Mouse (Mus musculus): ENCODE measurements at regions not wholly inside any gene's neighbourhood (a gene's known extent, or its start where the extent isn't known, plus 50 kb on each side); places are given as distances from the start of the nearest gene placed in this dataset.

GRCm38 (mm10) chr2:172642616-172643015 lies 93.2 kb downstream of the Tfap2c start:
- 68% methylated on average over 11 of the region's 11 CpGs for WGBS
- Histone ChIP-seq H3K36me3 (ENCODE audit: control insufficient read depth, insufficient read depth, low read length) (no peaks in the 10 kb centered on the region; the same call in 1 of the 2 replicates), H3K27me3 (ENCODE audit: control insufficient read depth, insufficient read depth, low read length) (no peaks in the 10 kb centered on the region), H3K9me3 (ENCODE audit: control insufficient read depth, low read length) (no peaks in the 10 kb centered on the region), H3K4me2 (ENCODE audit: low read depth) (no peak overlapping the region), H3K4me3 (ENCODE audit: low read depth, low read length) (no peak overlapping the region), H3K4me1 (ENCODE audit: control insufficient read depth, insufficient read depth, low read length) (no peaks in the 10 kb centered on the region), H3K27ac (ENCODE audit: low read depth, low read length) (no peak overlapping the region), H3K9ac (ENCODE audit: low read length) (no peak overlapping the region)
- no peak for ATAC-seq (ENCODE audit: insufficient read depth, low FRiP score, low TSS enrichment)
- DNase-seq (ENCODE audit: low spot score): no peak

- 30% methylated on average over 12 of the region's 12 CpGs for WGBS
- no peak for DNase-seq (ENCODE audit: low spot score)
- Histone ChIP-seq H3K27ac (ENCODE audit: low read depth, low read length) (no peak overlapping the region), H3K36me3 (ENCODE audit: control insufficient read depth, insufficient read depth, low read length) (no peaks in the 10 kb centered on the region; the same call in 1 of the 2 replicates), H3K4me2 (ENCODE audit: low read depth) (no peak overlapping the region), H3K4me1 (ENCODE audit: control insufficient read depth, insufficient read depth, low read length) (no peaks in the 10 kb centered on the region), H3K27me3 (ENCODE audit: control insufficient read depth, insufficient read depth, low read length) (no peaks in the 10 kb centered on the region), H3K9ac (ENCODE audit: low read length) (no peak overlapping the region), H3K4me3 (ENCODE audit: low read depth, low read length) (no peak overlapping the region), H3K9me3 (ENCODE audit: control insufficient read depth, low read length) (no peaks in the 10 kb centered on the region)
- ATAC-seq (ENCODE audit: insufficient read depth, low FRiP score, low TSS enrichment): no peak
Measured at GRCm38 (mm10) chr2:172643860-172644259, 94.5 kb downstream of the Tfap2c start.

GRCm38 (mm10) chr2:172644451-172644850 lies 95.1 kb downstream of the Tfap2c start:
- Histone ChIP-seq H3K36me3 (ENCODE audit: control insufficient read depth, insufficient read depth, low read length) (no peaks in the 10 kb centered on the region; the same call in 1 of the 2 replicates), H3K9me3 (ENCODE audit: control insufficient read depth, low read length) (no peaks in the 10 kb centered on the region), H3K27ac (ENCODE audit: low read depth, low read length) (no peak overlapping the region), H3K9ac (ENCODE audit: low read length) (no peak overlapping the region), H3K4me2 (ENCODE audit: low read depth) (no peak overlapping the region), H3K27me3 (ENCODE audit: control insufficient read depth, insufficient read depth, low read length) (no peaks in the 10 kb centered on the region), H3K4me3 (ENCODE audit: low read depth, low read length) (no peak overlapping the region), H3K4me1 (ENCODE audit: control insufficient read depth, insufficient read depth, low read length) (no peaks in the 10 kb centered on the region)
- DNase-seq (ENCODE audit: low spot score) (no peak), ATAC-seq (ENCODE audit: insufficient read depth, low FRiP score, low TSS enrichment) (no peak)
- 48% methylated on average over 5 of the region's 6 CpGs for WGBS

DNA sequence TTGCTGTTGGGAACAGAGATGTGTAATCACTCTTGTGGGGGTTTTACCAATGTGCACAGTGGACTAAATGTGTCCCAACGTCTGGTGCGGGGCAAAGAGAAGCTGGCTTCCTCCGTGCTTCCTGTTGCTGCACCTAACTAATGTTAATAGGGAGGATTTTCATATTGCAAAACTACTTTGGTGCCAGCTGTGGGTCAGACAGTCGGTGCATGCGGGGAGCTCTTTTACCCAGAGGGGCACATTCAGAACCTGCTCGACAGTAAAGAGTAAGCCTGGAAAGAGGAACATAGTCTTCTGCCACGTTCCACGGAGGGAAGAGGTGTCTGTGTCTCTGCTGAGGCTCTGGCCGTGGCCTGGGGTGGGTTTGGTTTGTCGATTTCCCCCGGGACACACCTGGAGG lies 98.7 kb downstream of the Tfap2c start:
- Histone ChIP-seq H3K9me3 (ENCODE audit: control insufficient read depth, low read length) (no peaks in the 10 kb centered on the region), H3K9ac (ENCODE audit: low read length) (no peak overlapping the region), H3K4me1 (ENCODE audit: control insufficient read depth, insufficient read depth, low read length) (no peaks in the 10 kb centered on the region), H3K36me3 (ENCODE audit: control insufficient read depth, insufficient read depth, low read length) (no peaks in the 10 kb centered on the region), H3K4me3 (ENCODE audit: low read depth, low read length) (no peak overlapping the region), H3K27me3 (ENCODE audit: control insufficient read depth, insufficient read depth, low read length) (no peaks in the 10 kb centered on the region), H3K27ac (ENCODE audit: low read depth, low read length) (no peak overlapping the region), H3K4me2 (ENCODE audit: low read depth) (no peak overlapping the region)
- DNase-seq (ENCODE audit: low spot score) (no peak), ATAC-seq (ENCODE audit: insufficient read depth, low FRiP score, low TSS enrichment) (no peak)
- WGBS: 76% methylated on average over 11 of the region's 11 CpGs

DNA sequence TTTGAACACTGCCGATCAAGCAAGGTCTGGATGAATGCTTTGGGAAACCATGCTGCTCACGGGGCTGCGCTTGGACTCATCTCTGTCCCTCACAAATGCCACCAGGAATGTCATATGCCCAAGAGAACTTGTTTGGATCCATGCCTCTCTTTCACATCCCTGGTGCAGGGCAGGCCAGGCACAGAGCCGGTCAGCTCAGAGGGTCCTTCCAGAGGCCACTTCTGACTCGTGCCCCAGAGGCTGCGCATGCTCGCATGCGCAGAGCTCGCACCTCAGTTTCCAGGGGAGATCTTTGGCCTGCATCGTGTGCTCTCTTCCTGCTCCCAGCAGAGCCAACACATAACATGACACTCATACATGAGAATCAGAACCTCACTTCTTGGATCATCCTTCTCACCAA lies 111.1 kb downstream of the Tfap2c start:
- WGBS: 63% methylated on average over 10 of the region's 10 CpGs
- no peak for DNase-seq (ENCODE audit: low spot score)
- Histone ChIP-seq H3K27me3 (ENCODE audit: control insufficient read depth, insufficient read depth, low read length) (peaks cover 22% of the 10 kb centered on the region), H3K4me1 (ENCODE audit: control insufficient read depth, insufficient read depth, low read length) (peaks cover 3% of the 10 kb centered on the region; the same call in 1 of the 2 replicates), H3K4me2 (ENCODE audit: low read depth) (no peak overlapping the region), H3K4me3 (ENCODE audit: low read depth, low read length) (no peak overlapping the region), H3K9me3 (ENCODE audit: control insufficient read depth, low read length) (no peaks in the 10 kb centered on the region; the same call in 1 of the 2 replicates), H3K27ac (ENCODE audit: low read depth, low read length) (no peak overlapping the region), H3K36me3 (ENCODE audit: control insufficient read depth, insufficient read depth, low read length) (no peaks in the 10 kb centered on the region), H3K9ac (ENCODE audit: low read length) (no peak overlapping the region)
- no peak for ATAC-seq (ENCODE audit: insufficient read depth, low FRiP score, low TSS enrichment)

DNA sequence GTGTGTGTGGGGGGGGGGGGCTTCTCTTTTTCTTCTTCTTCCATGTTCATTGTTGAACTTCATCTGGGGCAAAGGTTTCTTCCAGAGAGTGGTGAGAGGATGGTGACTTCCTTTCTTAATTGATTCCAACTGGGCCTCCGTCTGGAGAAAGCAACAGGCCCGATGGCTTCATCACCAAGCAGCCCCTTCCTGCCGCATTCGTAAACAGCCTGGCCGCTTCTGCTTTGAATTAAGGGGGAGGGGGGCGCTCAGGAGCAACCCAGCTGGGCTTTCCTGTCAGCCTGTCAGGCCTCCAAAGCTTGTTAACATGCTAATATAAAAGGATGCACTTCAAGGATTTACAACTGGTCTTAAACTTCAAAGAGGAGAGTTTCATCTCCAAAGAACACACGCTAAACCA lies 111.5 kb downstream of the Tfap2c start:
- 3% methylated on average over 7 of the region's 7 CpGs for WGBS
- Histone ChIP-seq H3K27me3 (ENCODE audit: control insufficient read depth, insufficient read depth, low read length) (peaks cover 22% of the 10 kb centered on the region), H3K4me3 (ENCODE audit: low read depth, low read length) (no peak overlapping the region), H3K9me3 (ENCODE audit: control insufficient read depth, low read length) (no peaks in the 10 kb centered on the region; the same call in 1 of the 2 replicates), H3K36me3 (ENCODE audit: control insufficient read depth, insufficient read depth, low read length) (no peaks in the 10 kb centered on the region), H3K4me1 (ENCODE audit: control insufficient read depth, insufficient read depth, low read length) (peaks cover 3% of the 10 kb centered on the region; the same call in 1 of the 2 replicates), H3K4me2 (ENCODE audit: low read depth) (no peak overlapping the region), H3K27ac (ENCODE audit: low read depth, low read length) (no peak overlapping the region), H3K9ac (ENCODE audit: low read length) (no peak overlapping the region)
- ATAC-seq (ENCODE audit: insufficient read depth, low FRiP score, low TSS enrichment) (no peak), DNase-seq (ENCODE audit: low spot score) (no peak)

DNA sequence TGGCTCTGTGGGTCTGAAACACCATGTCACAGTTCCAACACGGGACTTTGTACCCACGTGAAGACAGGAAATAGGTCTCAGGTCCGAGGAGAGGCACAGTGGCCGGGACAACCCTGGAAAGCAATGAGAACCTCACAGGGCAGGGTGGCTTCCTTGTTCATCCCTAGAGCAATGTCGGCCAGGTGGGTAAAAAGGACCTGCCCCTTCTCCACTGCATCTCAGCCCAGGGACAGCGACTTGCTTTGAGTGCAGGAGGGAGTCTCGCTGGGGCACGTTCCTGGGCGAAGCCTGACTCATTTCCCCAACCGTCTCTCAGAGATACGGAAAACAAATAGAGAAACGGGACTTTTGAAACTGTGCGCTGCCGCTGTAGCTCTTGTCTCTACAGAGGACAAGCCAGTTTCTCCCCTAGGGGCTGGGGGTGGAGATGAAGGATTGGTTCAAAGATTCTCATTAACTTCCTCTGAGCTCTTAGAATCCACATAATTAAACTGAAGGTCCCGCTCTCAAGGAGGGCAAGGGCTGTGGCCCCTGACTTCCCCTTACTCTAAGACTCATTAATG lies 112.1 kb downstream of the Tfap2c start:
- no peak for ATAC-seq (ENCODE audit: insufficient read depth, low FRiP score, low TSS enrichment)
- no peak overlapping the region for H3K27ac ChIP-seq (ENCODE audit: low read depth, low read length)
- peaks cover 3% of the 10 kb centered on the region; the same call in 1 of the 2 replicates for H3K4me1 ChIP-seq (ENCODE audit: control insufficient read depth, insufficient read depth, low read length)
- no peak overlapping the region for H3K4me3 ChIP-seq (ENCODE audit: low read depth, low read length)
- no peak overlapping the region for H3K4me2 ChIP-seq (ENCODE audit: low read depth)
- no peaks in the 10 kb centered on the region; the same call in 1 of the 2 replicates for H3K9me3 ChIP-seq (ENCODE audit: control insufficient read depth, low read length)
- H3K27me3 ChIP-seq (ENCODE audit: control insufficient read depth, insufficient read depth, low read length): peaks cover 22% of the 10 kb centered on the region
- 4% methylated on average over 15 of the region's 15 CpGs for WGBS
- no peaks in the 10 kb centered on the region for H3K36me3 ChIP-seq (ENCODE audit: control insufficient read depth, insufficient read depth, low read length)
- H3K9ac ChIP-seq (ENCODE audit: low read length): no peak overlapping the region
- DNase-seq (ENCODE audit: low spot score): no peak

DNA sequence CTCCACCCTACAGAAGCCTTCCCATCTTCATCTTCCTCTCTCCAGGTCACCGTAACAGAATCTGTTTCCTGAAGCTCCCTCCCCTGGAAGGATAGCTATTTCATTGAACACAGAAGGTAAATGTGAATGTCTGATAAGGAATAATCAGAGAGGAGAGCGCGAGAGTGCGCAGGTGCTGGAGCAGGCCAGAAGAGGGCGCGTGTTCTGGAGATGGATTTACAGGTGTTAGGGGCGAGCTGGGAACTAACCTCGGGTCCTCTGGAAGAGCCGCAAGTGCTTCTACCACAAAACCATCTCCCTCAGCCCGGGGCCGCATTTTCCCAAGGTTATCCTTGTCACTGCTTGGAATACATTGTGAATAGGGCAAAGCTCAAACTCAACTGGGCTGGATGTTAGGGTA lies 112.8 kb downstream of the Tfap2c start:
- H3K27me3 ChIP-seq (ENCODE audit: control insufficient read depth, insufficient read depth, low read length): peaks cover 22% of the 10 kb centered on the region
- WGBS: 44% methylated on average over 11 of the region's 11 CpGs
- H3K4me1 ChIP-seq (ENCODE audit: control insufficient read depth, insufficient read depth, low read length): peaks cover 3% of the 10 kb centered on the region; the same call in 1 of the 2 replicates
- H3K4me2 ChIP-seq (ENCODE audit: low read depth): no peak overlapping the region
- no peak overlapping the region for H3K4me3 ChIP-seq (ENCODE audit: low read depth, low read length)
- DNase-seq (ENCODE audit: low spot score) (no peak), ATAC-seq (ENCODE audit: insufficient read depth, low FRiP score, low TSS enrichment) (no peak)
- H3K9ac ChIP-seq (ENCODE audit: low read length): no peak overlapping the region
- H3K27ac ChIP-seq (ENCODE audit: low read depth, low read length): no peak overlapping the region
- H3K9me3 ChIP-seq (ENCODE audit: control insufficient read depth, low read length): no peaks in the 10 kb centered on the region; the same call in 1 of the 2 replicates
- H3K36me3 ChIP-seq (ENCODE audit: control insufficient read depth, insufficient read depth, low read length): no peaks in the 10 kb centered on the region

- 2% methylated on average over 6 of the region's 6 CpGs for WGBS
- Histone ChIP-seq H3K27me3 (ENCODE audit: control insufficient read depth, insufficient read depth, low read length) (peaks cover 22% of the 10 kb centered on the region), H3K9ac (ENCODE audit: low read length) (no peak overlapping the region), H3K36me3 (ENCODE audit: control insufficient read depth, insufficient read depth, low read length) (no peaks in the 10 kb centered on the region), H3K4me3 (ENCODE audit: low read depth, low read length) (no peak overlapping the region), H3K4me1 (ENCODE audit: control insufficient read depth, insufficient read depth, low read length) (peaks cover 3% of the 10 kb centered on the region; the same call in 1 of the 2 replicates), H3K27ac (ENCODE audit: low read depth, low read length) (no peak overlapping the region), H3K9me3 (ENCODE audit: control insufficient read depth, low read length) (no peaks in the 10 kb centered on the region; the same call in 1 of the 2 replicates), H3K4me2 (ENCODE audit: low read depth) (0 out of 2 replicates have a peak overlapping the region, but pooled peaks have one; percentile 17)
- no peak for DNase-seq (ENCODE audit: low spot score)
- ATAC-seq (ENCODE audit: insufficient read depth, low FRiP score, low TSS enrichment): peak; percentile 48; the same call in 1 of the 2 replicates
Measured at GRCm38 (mm10) chr2:172663681-172664080, 114.3 kb downstream of the Tfap2c start.
